Mouse (Mus musculus) retina, postnatal 7 days (tissue): ENCODE measurements around the gene Aatf.

Experiments used
- DNase-seq: peaks from one replicate; pipeline ENCODE4 v3.0.0-alpha.2; 2012; ENCODE audit warnings: low read depth, low spot score

Gene Aatf

GRCm38 (mm10) chr11:84513171-84514116 lies at the start of gene Aatf:
TSS of gene Aatf (minus strand) at chr11:84513522.
- DNase-seq = peak; percentile 94

GRCm38 (mm10) chr11:84562758-84563347 lies 49.5 kb upstream of the Aatf start:
- DNase-seq = no peak

- no peak for DNase-seq
Measured at GRCm38 (mm10) chr11:84561546-84561945, 48.2 kb upstream of the Aatf start.

GRCm38 (mm10) chr11:84553821-84554450 lies 40.6 kb upstream of the Aatf start:
- no peak for DNase-seq

GRCm38 (mm10) chr11:84551296-84551695 lies 38.0 kb upstream of the Aatf start:
- no peak for DNase-seq

GRCm38 (mm10) chr11:84549258-84549791 lies 36.0 kb upstream of the Aatf start:
- DNase-seq = no peak

- no peak for DNase-seq
Measured at GRCm38 (mm10) chr11:84548293-84548692, 35.0 kb upstream of the Aatf start.

GRCm38 (mm10) chr11:84539981-84540380 lies 26.7 kb upstream of the Aatf start:
- DNase-seq = no peak

- no peak for DNase-seq
Measured at GRCm38 (mm10) chr11:84529797-84530703, 16.7 kb upstream of the Aatf start.

GRCm38 (mm10) chr11:84529143-84529755 lies 15.9 kb upstream of the Aatf start:
- no peak for DNase-seq

GRCm38 (mm10) chr11:84526976-84527860 lies 13.9 kb upstream of the Aatf start:
- no peak for DNase-seq

GRCm38 (mm10) chr11:84526451-84526850 lies 13.1 kb upstream of the Aatf start:
- DNase-seq = no peak

- no peak for DNase-seq
Measured at GRCm38 (mm10) chr11:84525421-84526274, 12.3 kb upstream of the Aatf start, which contains the start of gene Lhx1. TSS of gene Lhx1 (minus strand) at chr11:84525535.

GRCm38 (mm10) chr11:84524511-84525270 lies 11.4 kb upstream of the Aatf start:
- no peak for DNase-seq

GRCm38 (mm10) chr11:84523841-84524510 lies 10.7 kb upstream of the Aatf start:
- no peak for DNase-seq

GRCm38 (mm10) chr11:84523321-84523831 lies 10.1 kb upstream of the Aatf start:
- DNase-seq = no peak
